Mouse (Mus musculus): Measurements from ENCODE around the gene Gmds. TPM values are rescaled to one million over a fixed set of nuclear protein-coding genes. Genes with fewer than 3 reads are reported as not detected.

The Gmds gene
- polyA plus RNA-seq, 1 experiment from 2014 or later, result 29.2 TPM

DNA sequence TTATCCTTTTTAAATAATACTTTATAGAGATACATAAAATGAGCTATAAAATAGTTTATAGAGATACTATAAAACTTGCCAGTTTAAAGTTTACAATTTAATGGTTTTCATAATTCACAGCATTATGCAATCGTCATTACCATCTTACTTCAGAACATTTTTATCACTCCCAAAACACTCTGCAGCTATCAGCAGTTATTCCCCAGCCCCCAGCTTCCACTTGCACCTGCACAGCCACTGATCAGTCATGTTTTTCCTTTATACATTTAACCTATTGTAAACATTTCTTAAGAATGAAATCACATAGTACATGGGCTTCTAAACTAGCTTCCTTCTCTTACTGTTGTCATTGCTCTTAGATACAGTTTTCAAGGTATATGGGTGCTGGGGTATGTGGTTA lies 208.6 kb downstream of the Gmds start:
- no peak for TF ChIP-seq CTCF (IDR thresholded peaks at IDR 0.05; ENCODE audit: low read depth)
- no peak overlapping the region for H3K9ac ChIP-seq
- no peak overlapping the region for H3K4me3 ChIP-seq (ENCODE audit: low read depth, low read length)
- no peaks in the 10 kb centered on the region for H3K9me3 ChIP-seq (ENCODE audit: low read depth, low read length)
- ATAC-seq (ENCODE audit: insufficient read depth), result no peak
- no peaks in the 10 kb centered on the region for H3K4me1 ChIP-seq (ENCODE audit: insufficient read depth)
- H3K27me3 ChIP-seq (ENCODE audit: insufficient read depth, low read length), result no peaks in the 10 kb centered on the region
- 76% methylated on average over 1 of the region's 1 CpGs for WGBS
- no peak for DNase-seq
- H3K27ac ChIP-seq (ENCODE audit: low read depth), result no peak overlapping the region
- H3K36me3 ChIP-seq (ENCODE audit: insufficient read depth), result no peaks in the 10 kb centered on the region
- no peak overlapping the region for H3K4me2 ChIP-seq

DNA sequence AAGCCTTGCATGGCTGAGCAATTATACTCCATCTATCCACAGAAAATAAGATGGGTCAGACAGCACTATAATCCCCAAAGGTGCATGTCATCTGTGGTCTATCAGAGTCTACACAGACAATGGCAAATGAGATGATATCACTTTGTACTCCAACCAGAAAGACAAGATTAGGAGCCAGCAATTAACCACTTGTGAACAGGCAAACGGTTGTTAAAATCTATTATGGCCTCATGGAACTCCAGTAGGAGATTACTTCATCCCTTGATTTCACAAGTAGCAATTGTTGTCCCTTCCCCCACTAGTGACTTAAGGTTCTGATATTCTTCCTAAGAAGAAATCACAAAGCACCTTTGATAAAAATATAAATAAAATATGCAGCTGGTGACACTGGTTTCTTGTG lies 220.2 kb downstream of the Gmds start:
- Histone ChIP-seq H3K9ac (no peak overlapping the region), H3K4me3 (ENCODE audit: low read depth, low read length) (no peak overlapping the region), H3K27me3 (ENCODE audit: insufficient read depth, low read length) (no peaks in the 10 kb centered on the region), H3K4me1 (ENCODE audit: insufficient read depth) (no peaks in the 10 kb centered on the region), H3K27ac (ENCODE audit: low read depth) (no peak overlapping the region), H3K4me2 (no peak overlapping the region), H3K36me3 (ENCODE audit: insufficient read depth) (no peaks in the 10 kb centered on the region), H3K9me3 (ENCODE audit: low read depth, low read length) (no peaks in the 10 kb centered on the region)
- WGBS, result 71% methylated on average over 1 of the region's 1 CpGs
- DNase-seq (no peak), ATAC-seq (ENCODE audit: insufficient read depth) (no peak)
- TF ChIP-seq CTCF (IDR thresholded peaks at IDR 0.05; ENCODE audit: low read depth), result no peak

DNA sequence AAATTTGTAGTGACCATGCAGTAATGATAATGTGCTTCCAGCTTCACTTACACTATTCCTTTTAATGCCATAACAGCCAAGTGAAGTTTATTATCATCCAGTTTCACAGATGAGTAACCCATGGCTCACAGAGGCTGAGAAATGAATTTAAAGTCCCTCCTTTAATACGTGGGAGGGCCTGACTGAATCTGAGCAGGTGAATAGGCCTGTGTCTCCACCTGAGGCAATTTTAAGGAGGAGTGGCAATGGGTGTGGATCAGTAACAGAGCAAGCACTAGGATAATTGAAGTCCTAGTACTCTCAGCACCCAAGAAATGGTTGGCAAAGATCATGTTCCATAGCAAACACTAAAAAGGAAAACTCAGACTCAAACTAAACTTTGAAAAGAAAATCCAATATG lies 223.1 kb downstream of the Gmds start:
- H3K4me2 ChIP-seq, result no peak overlapping the region
- no peaks in the 10 kb centered on the region for H3K9me3 ChIP-seq (ENCODE audit: low read depth, low read length)
- H3K27ac ChIP-seq (ENCODE audit: low read depth), result no peak overlapping the region
- WGBS, result 57% methylated on average over 1 of the region's 1 CpGs
- no peak overlapping the region for H3K4me3 ChIP-seq (ENCODE audit: low read depth, low read length)
- ATAC-seq (ENCODE audit: insufficient read depth) (no peak), DNase-seq (no peak)
- H3K4me1 ChIP-seq (ENCODE audit: insufficient read depth), result no peaks in the 10 kb centered on the region
- no peak for TF ChIP-seq CTCF (IDR thresholded peaks at IDR 0.05; ENCODE audit: low read depth)
- no peaks in the 10 kb centered on the region for H3K27me3 ChIP-seq (ENCODE audit: insufficient read depth, low read length)
- no peak overlapping the region for H3K9ac ChIP-seq
- no peaks in the 10 kb centered on the region for H3K36me3 ChIP-seq (ENCODE audit: insufficient read depth)

DNA sequence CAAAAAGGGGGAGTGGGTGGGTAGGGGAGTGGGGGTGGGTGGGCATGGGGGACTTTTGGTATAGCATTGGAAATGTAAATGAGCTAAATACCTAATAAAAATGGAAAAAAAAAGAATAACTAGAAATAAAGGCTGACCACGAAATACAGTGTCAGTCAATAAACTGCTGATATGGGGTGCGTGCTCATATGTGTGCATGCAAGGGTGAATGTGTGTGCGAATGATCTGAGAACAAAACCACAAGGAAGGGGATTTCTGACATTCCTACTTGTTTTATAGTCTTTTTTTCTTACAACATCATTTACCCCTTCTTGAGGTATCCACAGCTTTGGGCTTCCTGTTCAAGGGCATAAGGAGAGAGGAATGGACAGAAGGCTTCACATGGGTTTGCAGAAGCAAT lies 224.7 kb downstream of the Gmds start:
- Histone ChIP-seq H3K4me3 (ENCODE audit: low read depth, low read length) (no peak overlapping the region), H3K27ac (ENCODE audit: low read depth) (no peak overlapping the region), H3K4me1 (ENCODE audit: insufficient read depth) (no peaks in the 10 kb centered on the region), H3K4me2 (no peak overlapping the region), H3K27me3 (ENCODE audit: insufficient read depth, low read length) (no peaks in the 10 kb centered on the region), H3K9me3 (ENCODE audit: low read depth, low read length) (no peaks in the 10 kb centered on the region), H3K9ac (no peak overlapping the region), H3K36me3 (ENCODE audit: insufficient read depth) (no peaks in the 10 kb centered on the region)
- whole genome bisulfite sequencing, result 96% methylated on average over 3 of the region's 3 CpGs
- no peak for TF ChIP-seq CTCF (IDR thresholded peaks at IDR 0.05; ENCODE audit: low read depth)
- DNase-seq (no peak), ATAC-seq (ENCODE audit: insufficient read depth) (no peak)

DNA sequence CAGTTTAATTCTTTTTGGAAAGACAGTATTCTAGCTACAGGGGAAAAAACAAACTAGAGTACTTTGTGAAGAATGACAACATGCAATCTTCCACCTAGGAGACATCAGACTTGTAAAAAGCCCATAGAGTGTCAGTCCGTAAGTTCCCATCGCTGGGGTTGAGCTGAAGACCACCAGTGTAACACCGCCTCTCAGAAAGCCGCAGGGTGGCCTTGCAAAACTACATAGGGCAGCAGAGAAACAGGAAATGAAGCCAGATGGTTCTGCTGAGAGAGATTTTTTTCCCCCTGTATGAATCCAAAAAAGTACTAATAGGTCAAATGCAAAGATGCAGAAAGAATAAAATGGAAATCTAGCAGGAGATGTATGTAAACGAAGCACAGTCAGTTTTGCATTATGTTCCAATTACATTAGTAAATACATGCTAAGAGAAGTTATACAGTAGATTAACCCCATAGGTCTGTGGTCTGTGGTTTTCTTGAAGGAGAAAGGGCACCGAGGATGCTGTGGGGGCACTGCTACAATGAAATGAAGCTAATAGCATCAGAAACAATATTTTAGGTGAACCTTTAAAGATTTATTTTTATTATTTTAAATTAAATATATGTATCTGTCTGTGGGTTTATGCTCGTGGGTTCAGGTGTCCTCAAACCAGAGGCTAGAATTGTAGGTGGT lies 250.1 kb downstream of the Gmds start:
- 68% methylated on average over 7 of the region's 7 CpGs for WGBS

DNA sequence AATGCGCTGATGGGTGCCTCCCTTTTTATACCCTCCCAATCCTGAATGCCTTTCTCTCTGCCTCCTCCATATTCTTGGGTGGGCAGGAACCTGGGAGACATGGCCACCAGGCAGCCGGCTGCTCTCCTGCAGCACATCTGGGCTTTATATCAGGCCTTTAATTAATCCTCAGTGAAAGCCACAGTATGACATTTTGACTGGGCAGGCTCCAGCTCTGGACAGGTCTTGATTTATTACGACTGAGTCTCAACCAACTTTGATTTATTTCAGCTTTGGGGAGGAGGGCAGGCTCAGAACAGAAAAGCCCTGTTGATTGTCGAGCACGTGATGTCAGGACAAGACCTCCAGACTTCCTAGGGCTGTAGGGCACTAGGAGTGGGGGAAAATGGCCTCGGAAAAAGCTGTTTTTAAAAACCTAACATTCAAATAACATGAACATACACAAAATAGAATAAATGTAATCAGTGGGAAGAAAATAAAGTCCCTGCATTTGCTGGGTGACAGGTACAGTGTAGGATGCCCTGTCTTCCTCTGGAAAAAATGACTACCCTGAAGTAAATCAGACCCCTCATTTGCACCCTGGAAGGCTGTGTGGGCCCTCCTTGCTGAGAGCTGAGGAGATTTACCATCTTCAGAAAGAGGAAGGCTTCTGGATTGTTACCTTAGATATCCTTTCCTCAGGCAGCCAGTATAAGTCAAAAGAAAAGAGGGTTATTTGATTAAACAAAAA lies 257.9 kb downstream of the Gmds start:
- Histone ChIP-seq H3K36me3 (ENCODE audit: insufficient read depth) (no peaks in the 10 kb centered on the region), H3K4me1 (ENCODE audit: insufficient read depth) (no peaks in the 10 kb centered on the region), H3K27ac (ENCODE audit: low read depth) (no peak overlapping the region), H3K9me3 (ENCODE audit: low read depth, low read length) (no peaks in the 10 kb centered on the region), H3K9ac (no peak overlapping the region), H3K27me3 (ENCODE audit: insufficient read depth, low read length) (no peaks in the 10 kb centered on the region), H3K4me2 (no peak overlapping the region), H3K4me3 (ENCODE audit: low read depth, low read length) (no peak overlapping the region)
- no peak for DNase-seq
- TF ChIP-seq CTCF (IDR thresholded peaks at IDR 0.05; ENCODE audit: low read depth), result no peak
- WGBS, result 43% methylated on average over 6 of the region's 6 CpGs
- ATAC-seq (ENCODE audit: insufficient read depth), result no peak

More for the DNA sequence above, 250.1 kb downstream of the Gmds start:
- Histone ChIP-seq H3K9me3 (ENCODE audit: low read depth, low read length) (no peaks in the 10 kb centered on the region), H3K9ac (no peak overlapping the region), H3K4me3 (ENCODE audit: low read depth, low read length) (no peak overlapping the region), H3K4me1 (ENCODE audit: insufficient read depth) (no peaks in the 10 kb centered on the region), H3K27ac (ENCODE audit: low read depth) (no peak overlapping the region), H3K4me2 (no peak overlapping the region), H3K27me3 (ENCODE audit: insufficient read depth, low read length) (no peaks in the 10 kb centered on the region), H3K36me3 (ENCODE audit: insufficient read depth) (no peaks in the 10 kb centered on the region)
- ATAC-seq (ENCODE audit: insufficient read depth) (no peak), DNase-seq (no peak)
- no peak for TF ChIP-seq CTCF (IDR thresholded peaks at IDR 0.05; ENCODE audit: low read depth)

DNA sequence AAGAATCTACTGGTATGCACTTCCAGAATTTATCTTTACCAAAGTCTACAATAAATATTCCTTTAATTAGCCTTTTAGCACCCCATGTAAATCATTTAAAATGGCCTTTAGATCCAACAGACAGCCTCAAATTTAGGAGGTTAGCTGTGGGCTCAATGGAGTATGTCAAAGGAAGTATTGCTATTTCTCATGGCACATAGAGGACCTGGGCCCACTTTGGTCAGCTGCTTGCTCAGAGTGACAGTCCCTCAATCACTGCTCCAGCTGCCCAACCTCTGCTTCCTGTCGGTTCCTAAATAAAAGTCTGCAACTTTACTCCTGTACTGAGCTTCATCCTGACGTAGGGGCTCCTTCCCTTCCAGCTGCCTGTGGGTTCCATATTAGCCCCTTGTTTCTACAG lies 264.9 kb downstream of the Gmds start:
- Histone ChIP-seq H3K27ac (ENCODE audit: low read depth) (no peak overlapping the region), H3K4me1 (ENCODE audit: insufficient read depth) (no peaks in the 10 kb centered on the region), H3K36me3 (ENCODE audit: insufficient read depth) (no peaks in the 10 kb centered on the region), H3K27me3 (ENCODE audit: insufficient read depth, low read length) (peaks cover 6% of the 10 kb centered on the region; the same call in 1 of the 2 replicates), H3K4me3 (ENCODE audit: low read depth, low read length) (no peak overlapping the region), H3K4me2 (no peak overlapping the region), H3K9me3 (ENCODE audit: low read depth, low read length) (no peaks in the 10 kb centered on the region), H3K9ac (no peak overlapping the region)
- WGBS, result 47% methylated on average over 2 of the region's 2 CpGs
- no peak for TF ChIP-seq CTCF (IDR thresholded peaks at IDR 0.05; ENCODE audit: low read depth)
- DNase-seq (no peak), ATAC-seq (ENCODE audit: insufficient read depth) (no peak)
